Mouse (Mus musculus): ENCODE data around the gene Ctnnd2. TPM values are rescaled to one million over a fixed set of nuclear protein-coding genes. Genes with fewer than 3 reads are reported as not detected.

Gene Ctnnd2
- polyA plus RNA-seq (2012), result not detected in 2 replicates

- TF ChIP-seq GATA1 (IDR thresholded peaks at IDR 0.05; ENCODE audit: low read length), result no peak
Observed at GRCm38 (mm10) chr15:30172391-30173281, at the start of gene Ctnnd2. Gene Ctnnd2 (plus strand): TSS chr15:30172593.

DNA sequence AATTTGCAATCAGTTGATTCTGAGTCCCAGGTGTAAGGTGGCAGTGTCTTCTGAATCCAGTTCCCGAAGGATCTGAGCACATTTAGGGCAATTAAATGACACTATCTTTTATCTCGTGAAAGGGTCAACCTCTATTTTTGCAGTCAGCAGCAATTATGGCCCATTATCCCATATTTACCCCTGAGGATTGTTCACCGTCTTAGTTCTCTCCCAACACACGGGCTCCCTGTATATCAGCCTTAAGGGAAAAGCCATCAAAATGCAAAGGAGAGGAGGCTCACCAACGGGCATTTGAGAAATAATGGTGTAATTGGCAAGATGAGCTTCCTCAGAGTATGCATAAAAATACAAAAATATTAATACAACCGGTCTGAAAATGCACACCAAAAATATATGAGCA is 41.7 kb upstream of the Ctnnd2 start:
- TF ChIP-seq GATA1 (IDR thresholded peaks at IDR 0.05; ENCODE audit: low read length), result no peak

- TF ChIP-seq GATA1 (IDR thresholded peaks at IDR 0.05; ENCODE audit: low read length), result no peak
Observed at GRCm38 (mm10) chr15:30145413-30145812, 27.0 kb upstream of the Ctnnd2 start.

- TF ChIP-seq GATA1 (IDR thresholded peaks at IDR 0.05; ENCODE audit: low read length), result no peak
Observed at GRCm38 (mm10) chr15:30152176-30152575, 20.2 kb upstream of the Ctnnd2 start.

DNA sequence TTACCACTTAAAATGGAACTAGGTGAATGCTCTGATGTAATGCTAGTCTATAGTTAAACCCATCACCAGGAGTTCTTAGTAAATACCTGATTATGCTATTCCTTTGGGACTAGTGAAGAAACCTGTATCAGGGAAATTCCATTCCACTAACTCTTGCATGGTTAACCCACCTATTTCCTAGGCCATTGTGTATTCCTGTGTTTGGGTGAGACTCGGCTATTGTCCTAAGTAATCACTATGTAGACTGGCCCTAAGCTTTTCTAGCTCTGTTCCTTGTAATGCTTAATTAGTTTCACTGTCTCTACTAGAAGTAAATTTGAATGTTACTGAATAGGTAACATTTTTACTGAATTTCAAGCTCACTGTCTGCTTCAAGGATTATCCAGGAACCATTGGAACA is 14.4 kb upstream of the Ctnnd2 start:
- TF ChIP-seq GATA1 (IDR thresholded peaks at IDR 0.05; ENCODE audit: low read length), result no peak

DNA sequence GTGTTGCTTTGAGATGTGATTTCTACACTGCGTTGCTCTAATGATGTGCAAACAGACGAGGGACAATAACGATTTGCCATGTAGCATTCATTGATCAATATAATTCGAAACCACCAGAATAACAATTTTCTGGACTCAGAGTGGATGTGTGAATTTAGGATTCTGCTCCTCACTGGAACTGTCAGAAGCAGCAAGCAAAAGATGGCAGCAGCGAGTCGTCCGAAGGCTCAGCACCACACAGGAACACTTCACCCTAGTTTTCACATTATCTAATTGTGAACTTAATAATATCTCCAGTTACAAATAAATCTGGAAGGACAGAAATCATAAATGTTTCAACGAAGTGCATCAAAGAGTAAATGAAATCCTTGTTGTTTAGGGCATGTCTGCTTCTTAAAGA is 2.4 kb upstream of the Ctnnd2 start:
- TF ChIP-seq GATA1 (IDR thresholded peaks at IDR 0.05; ENCODE audit: low read length), result no peak

GRCm38 (mm10) chr15:30171493-30172195 is 749 bp upstream of the Ctnnd2 start:
- TF ChIP-seq GATA1 (IDR thresholded peaks at IDR 0.05; ENCODE audit: low read length), result no peak

- no peak for TF ChIP-seq GATA1 (IDR thresholded peaks at IDR 0.05; ENCODE audit: low read length)
Observed at GRCm38 (mm10) chr15:30173370-30173941, 1.1 kb downstream of the Ctnnd2 start.

- no peak for TF ChIP-seq GATA1 (IDR thresholded peaks at IDR 0.05; ENCODE audit: low read length)
Observed at GRCm38 (mm10) chr15:30174321-30174720, 1.9 kb downstream of the Ctnnd2 start.

DNA sequence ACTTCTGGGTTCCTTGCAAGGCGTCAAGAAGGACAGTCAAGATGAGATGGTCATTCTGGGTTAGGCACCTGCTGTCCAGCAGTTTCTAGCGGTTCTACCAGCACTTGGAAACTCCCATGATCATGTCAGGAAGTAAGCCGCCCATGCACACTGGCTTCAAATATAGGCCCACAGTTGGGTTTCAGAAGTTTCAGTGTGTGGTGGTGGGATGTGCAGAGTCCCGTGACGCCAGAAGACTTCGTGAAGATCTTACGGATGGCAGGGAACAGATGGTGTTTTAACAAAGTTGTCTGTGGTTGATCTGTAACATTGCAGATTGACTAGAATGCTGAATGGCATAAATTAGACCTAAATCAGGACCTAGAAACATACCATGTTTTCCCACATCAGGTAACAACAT is 11.6 kb downstream of the Ctnnd2 start:
- TF ChIP-seq GATA1 (IDR thresholded peaks at IDR 0.05; ENCODE audit: low read length), result no peak

DNA sequence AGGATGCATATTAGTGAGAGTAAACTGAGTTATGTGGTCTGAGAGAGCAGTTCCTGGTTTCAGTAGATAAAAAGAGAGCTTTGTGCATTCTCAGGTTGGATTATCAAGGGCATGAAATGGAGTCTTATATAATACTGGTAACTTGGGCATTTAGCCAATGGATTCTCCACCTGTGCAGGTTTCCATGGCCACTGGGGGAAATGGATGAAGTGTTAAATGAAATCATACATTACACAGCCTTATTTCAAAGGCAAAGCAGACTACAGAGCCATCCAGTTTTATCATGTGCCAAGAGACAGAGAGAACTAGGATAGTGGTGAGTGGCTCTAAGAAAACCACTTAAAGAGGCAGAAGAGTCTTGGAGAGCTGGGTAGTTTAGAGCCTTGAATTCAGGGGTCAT is 18.5 kb downstream of the Ctnnd2 start:
- TF ChIP-seq GATA1 (IDR thresholded peaks at IDR 0.05; ENCODE audit: low read length), result no peak

- no peak for TF ChIP-seq GATA1 (IDR thresholded peaks at IDR 0.05; ENCODE audit: low read length)
Observed at GRCm38 (mm10) chr15:30191931-30192668, 19.7 kb downstream of the Ctnnd2 start.

DNA sequence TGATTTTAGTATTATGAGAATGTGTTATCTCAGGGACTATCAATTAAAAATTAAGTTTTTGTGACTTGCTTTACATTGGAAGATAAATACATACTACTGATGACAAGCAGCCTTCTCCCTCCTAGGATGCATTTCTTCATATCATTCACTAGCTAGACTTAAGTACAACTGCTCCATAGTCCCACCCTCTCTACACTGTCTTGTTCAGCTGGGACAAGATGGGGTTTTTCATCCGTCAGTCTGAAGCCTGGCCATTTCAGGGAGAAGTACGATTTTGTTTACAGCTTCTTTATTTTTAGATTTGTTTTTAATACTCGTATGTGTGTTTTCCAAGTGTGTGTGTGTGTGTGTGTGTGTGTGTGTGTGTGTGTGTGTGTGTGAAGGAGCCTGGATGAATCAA is 26.0 kb downstream of the Ctnnd2 start:
- no peak for TF ChIP-seq GATA1 (IDR thresholded peaks at IDR 0.05; ENCODE audit: low read length)

- no peak for TF ChIP-seq GATA1 (IDR thresholded peaks at IDR 0.05; ENCODE audit: low read length)
Observed at GRCm38 (mm10) chr15:30199785-30200184, 27.4 kb downstream of the Ctnnd2 start.

DNA sequence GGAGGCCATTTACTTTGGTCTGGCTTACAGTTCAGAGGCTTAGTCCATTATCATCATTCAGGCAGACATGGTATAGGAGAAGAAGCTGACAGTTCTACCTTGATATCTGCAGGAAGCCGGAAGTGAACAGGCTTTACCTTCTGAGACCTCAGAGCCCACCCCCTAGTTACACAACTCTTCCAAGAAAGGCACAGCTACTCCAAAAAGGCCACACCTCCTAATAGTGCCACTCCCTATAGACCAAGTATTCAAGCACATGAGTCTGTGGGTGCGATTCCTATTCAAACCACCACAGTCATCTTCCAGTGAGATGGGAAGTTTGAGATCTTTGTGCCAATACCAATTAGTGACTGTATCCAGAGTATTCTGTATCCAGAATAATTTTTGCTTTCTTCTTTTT is 28.8 kb downstream of the Ctnnd2 start:
- no peak for TF ChIP-seq GATA1 (IDR thresholded peaks at IDR 0.05; ENCODE audit: low read length)

GRCm38 (mm10) chr15:30201617-30202016 is 29.2 kb downstream of the Ctnnd2 start:
- TF ChIP-seq GATA1 (IDR thresholded peaks at IDR 0.05; ENCODE audit: low read length), result no peak

Data from G1E-ER4 (cell line).